Mouse (Mus musculus) small intestine, adult 2 months (tissue): ENCODE measurements around the gene Shroom3. TPM values are rescaled to one million over a fixed set of nuclear protein-coding genes. Genes with fewer than 3 reads are reported as not detected.

Experiments used
- H3K27ac ChIP-seq: fragments of 200-500 bp; 2 replicates; pipeline ENCODE4 v1.5.1; 2012; ENCODE audit warnings: low read depth, low read length, control low read depth, inconsistent platforms; ENCODE audit not compliant: insufficient read depth
- H3K27me3 ChIP-seq: fragments of 200-500 bp; 2 replicates; pipeline ENCODE4 v1.6.1; 2012; ENCODE audit warnings: mild to moderate bottlenecking, moderate library complexity, low read length, inconsistent platforms; ENCODE audit not compliant: control insufficient read depth, insufficient read depth
- H3K36me3 ChIP-seq: fragments of 200-500 bp; 2 replicates; pipeline ENCODE4 v1.6.1; 2012; ENCODE audit warnings: mild to moderate bottlenecking, low read length, control low read depth, inconsistent platforms; ENCODE audit not compliant: control insufficient read depth, insufficient read depth
- H3K4me1 ChIP-seq: fragments of 200-500 bp; 2 replicates; pipeline ENCODE4 v1.6.1; 2012; ENCODE audit warnings: low read length, inconsistent platforms, mixed read lengths; ENCODE audit not compliant: control insufficient read depth, insufficient read depth, insufficient read length
- H3K4me3 ChIP-seq: fragments of 200-500 bp; 2 replicates; pipeline ENCODE4 v1.5.1; 2012; ENCODE audit warnings: low read depth, mild to moderate bottlenecking, control low read depth, inconsistent platforms, low read length, moderate library complexity
- CTCF ChIP-seq: fragments of 200-500 bp; IDR thresholded peaks from 2 replicates; pipeline ENCODE4 v1.5.1; 2012; ENCODE audit warnings: low read depth, mild to moderate bottlenecking, control low read depth, inconsistent platforms, low read length, moderate library complexity, mixed read lengths; ENCODE audit not compliant: insufficient replicate concordance, insufficient read length; ENCODE audit errors: extremely low read depth
- POLR2A ChIP-seq: fragments of 200-500 bp; IDR thresholded peaks from 2 replicates; pipeline ENCODE4 v1.6.1; 2012; ENCODE audit warnings: low read depth, mild to moderate bottlenecking, control low read depth, inconsistent platforms, low read length, moderate library complexity
- WGBS: fragments of 180-500 bp; shearing (Covaris S2); methylation state at CpG from one replicate; pipeline ENCODE4 v1.1.7; 2018; 5-methylcytosine and 5-hydroxymethylcytosine counted together
- polyA plus RNA-seq: library from polyadenylated mRNA; depleted of rRNA; stranded (reverse); fragments of >200 nt; gene quantifications from 2 replicates; pipeline ENCODE4 v1.2.3, GENCODE M21; 2012

The Shroom3 gene
- polyA plus RNA-seq, 1 experiment, result 111 TPM

GRCm38 (mm10) chr5:92698131-92698836 is 15.0 kb downstream of the Shroom3 start:
- TF ChIP-seq CTCF (no peak), POLR2A (no peak)
- Histone ChIP-seq H3K27me3 (peaks cover 9% of the 10 kb centered on the region; the same call in 1 of the 2 replicates), H3K27ac (no peak overlapping the region), H3K36me3 (no peaks in the 10 kb centered on the region), H3K4me1 (no peaks in the 10 kb centered on the region), H3K4me3 (no peak overlapping the region)
- 15% methylated on average over 15 of the region's 15 CpGs for WGBS

GRCm38 (mm10) chr5:92698837-92699529 is 15.7 kb downstream of the Shroom3 start:
- no peaks in the 10 kb centered on the region for H3K4me1 ChIP-seq
- TF ChIP-seq POLR2A, result no peak
- TF ChIP-seq CTCF, result no peak
- WGBS, result 37% methylated on average over 17 of the region's 17 CpGs
- no peak overlapping the region for H3K4me3 ChIP-seq
- H3K36me3 ChIP-seq, result no peaks in the 10 kb centered on the region
- no peak overlapping the region for H3K27ac ChIP-seq
- peaks cover 9% of the 10 kb centered on the region; the same call in 1 of the 2 replicates for H3K27me3 ChIP-seq

GRCm38 (mm10) chr5:92701750-92702149 is 18.5 kb downstream of the Shroom3 start:
- Histone ChIP-seq H3K4me3 (no peak overlapping the region), H3K4me1 (no peaks in the 10 kb centered on the region), H3K36me3 (no peaks in the 10 kb centered on the region), H3K27me3 (peaks cover 9% of the 10 kb centered on the region; the same call in 1 of the 2 replicates), H3K27ac (no peak overlapping the region)
- WGBS, result 58% methylated on average over 11 of the region's 11 CpGs
- no peak for TF ChIP-seq CTCF
- TF ChIP-seq POLR2A, result no peak

GRCm38 (mm10) chr5:92703671-92704070 is 20.4 kb downstream of the Shroom3 start:
- H3K27ac ChIP-seq, result no peak overlapping the region
- H3K4me3 ChIP-seq, result no peak overlapping the region
- no peaks in the 10 kb centered on the region for H3K4me1 ChIP-seq
- WGBS, result 92% methylated on average over 8 of the region's 8 CpGs
- TF ChIP-seq POLR2A, result no peak
- TF ChIP-seq CTCF, result no peak
- peaks cover 6% of the 10 kb centered on the region; the same call in 1 of the 2 replicates for H3K27me3 ChIP-seq
- H3K36me3 ChIP-seq, result no peaks in the 10 kb centered on the region

GRCm38 (mm10) chr5:92707921-92708491 is 24.8 kb downstream of the Shroom3 start:
- Histone ChIP-seq H3K36me3 (no peaks in the 10 kb centered on the region), H3K27me3 (no peaks in the 10 kb centered on the region), H3K4me1 (no peaks in the 10 kb centered on the region), H3K27ac (peak overlapping the region; percentile 56), H3K4me3 (no peak overlapping the region)
- TF ChIP-seq POLR2A (no peak), CTCF (no peak)
- 65% methylated on average over 7 of the region's 7 CpGs for WGBS

- TF ChIP-seq CTCF, result no peak
- TF ChIP-seq POLR2A, result no peak
- H3K27me3 ChIP-seq, result no peaks in the 10 kb centered on the region
- no peak overlapping the region for H3K4me3 ChIP-seq
- H3K27ac ChIP-seq, result no peak overlapping the region
- no peaks in the 10 kb centered on the region for H3K36me3 ChIP-seq
- no peaks in the 10 kb centered on the region for H3K4me1 ChIP-seq
- 71% methylated on average over 8 of the region's 8 CpGs for WGBS
Observed at GRCm38 (mm10) chr5:92710779-92711178, 27.5 kb downstream of the Shroom3 start.

GRCm38 (mm10) chr5:92711666-92712290 is 28.5 kb downstream of the Shroom3 start:
- TF ChIP-seq POLR2A (no peak), CTCF (no peak)
- no peaks in the 10 kb centered on the region for H3K36me3 ChIP-seq
- WGBS, result 76% methylated on average over 5 of the region's 5 CpGs
- no peak overlapping the region for H3K4me3 ChIP-seq
- H3K27me3 ChIP-seq, result no peaks in the 10 kb centered on the region
- no peak overlapping the region for H3K27ac ChIP-seq
- no peaks in the 10 kb centered on the region for H3K4me1 ChIP-seq
